Mouse (Mus musculus) MEL (cell line): ENCODE measurements around the gene Nrarp. TPM values are rescaled to one million over a fixed set of nuclear protein-coding genes. Genes with fewer than 3 reads are reported as not detected.

Experiments used
- DNase-seq: peaks from one replicate; pipeline ENCODE4 v3.0.0; 2011; ENCODE audit warnings: low read depth, low spot score
- H3K27ac ChIP-seq: 2 replicates; pipeline ENCODE4 v1.5.1; 2012; ENCODE audit warnings: low read depth, mild to moderate bottlenecking, control low read depth, low read length, moderate library complexity; ENCODE audit not compliant: control insufficient read depth
- H3K27me3 ChIP-seq, 2 experiments: fragments of 150-350 bp in 1 of 2; sonication (generic) in 1 of 2; 2 replicates each; pipeline ENCODE4 v1.6.1; 2012; ENCODE audit warnings: low read length in 2 of 2, mild to moderate bottlenecking in 2 of 2, improper control_type of control experiment in 1 of 2, moderate library complexity in 1 of 2; ENCODE audit not compliant: insufficient read depth in 2 of 2, control insufficient read depth in 1 of 2
- H3K36me3 ChIP-seq, 2 experiments: 2 replicates each; pipeline ENCODE4 v1.6.1; 2012 to 2014; ENCODE audit warnings: low read length in 2 of 2, improper control_type of control experiment in 1 of 2, inconsistent platforms in 1 of 2, mild to moderate bottlenecking in 1 of 2; ENCODE audit not compliant: insufficient read depth in 2 of 2, control insufficient read depth in 1 of 2
- H3K4me1 ChIP-seq, 2 experiments: fragments of 150-350 bp in 1 of 2; sonication (generic) in 1 of 2; 2 replicates each; pipeline ENCODE4 v1.6.1; 2012; ENCODE audit warnings: low read length in 2 of 2, improper control_type of control experiment in 1 of 2, mild to moderate bottlenecking in 1 of 2; ENCODE audit not compliant: insufficient read depth in 2 of 2, control insufficient read depth in 1 of 2
- H3K4me3 ChIP-seq, 2 experiments: fragments of 150-350 bp in 1 of 2; sonication (generic) in 1 of 2; 2 replicates each; pipeline ENCODE4 v1.5.1; 2012; ENCODE audit warnings: low read depth in 2 of 2, low read length in 2 of 2, mild to moderate bottlenecking in 2 of 2, moderate library complexity in 2 of 2, control low read depth in 1 of 2, improper control_type of control experiment in 1 of 2; ENCODE audit not compliant: control insufficient read depth in 1 of 2, insufficient read depth in 1 of 2
- H3K79me2 ChIP-seq: 2 replicates; pipeline ENCODE4 v1.6.1; 2012; ENCODE audit warnings: mild to moderate bottlenecking, low read length, moderate library complexity; ENCODE audit not compliant: control insufficient read depth, poor library complexity, insufficient read depth
- H3K9ac ChIP-seq: 2 replicates; pipeline ENCODE4 v1.6.1; 2012; ENCODE audit warnings: low read depth, mild to moderate bottlenecking, control low read depth, low read length, moderate library complexity; ENCODE audit not compliant: control insufficient read depth, poor library complexity, severe bottlenecking
- H3K9me3 ChIP-seq: fragments of 150-350 bp; sonication (generic); replicated peaks from 2 replicates; pipeline ENCODE4 v1.6.1; 2012; ENCODE audit warnings: mild to moderate bottlenecking, low read length, improper control_type of control experiment, moderate library complexity; ENCODE audit not compliant: insufficient read depth
- BHLHE40 ChIP-seq: IDR thresholded peaks from 2 replicates; pipeline ENCODE4 v1.6.1; 2012; ENCODE audit warnings: low read depth, mild to moderate bottlenecking, inconsistent platforms, low read length, improper control_type of control experiment, borderline replicate concordance
- CHD2 ChIP-seq: IDR thresholded peaks from 2 replicates; pipeline ENCODE4 v1.6.1; 2011; ENCODE audit warnings: low read length, improper control_type of control experiment
- E2F4 ChIP-seq: IDR thresholded peaks from 2 replicates; pipeline ENCODE4 v1.6.1; 2011; ENCODE audit warnings: low read depth, low read length, improper control_type of control experiment, borderline replicate concordance
- EP300 ChIP-seq, 2 experiments: IDR thresholded peaks; 2 replicates each; pipeline ENCODE4 v1.6.1; 2011; ENCODE audit warnings: improper control_type of control experiment in 2 of 2, low read length in 2 of 2, low read depth in 1 of 2, mild to moderate bottlenecking in 1 of 2
- GABPA ChIP-seq: IDR thresholded peaks from 2 replicates; pipeline ENCODE4 v1.6.1; 2012; ENCODE audit warnings: low read depth, mild to moderate bottlenecking, inconsistent platforms, low read length, improper control_type of control experiment, moderate library complexity
- JUND ChIP-seq: IDR thresholded peaks from 2 replicates; pipeline ENCODE4 v1.6.1; 2011; ENCODE audit warnings: low read depth, mild to moderate bottlenecking, improper control_type of control experiment, low read length
- MXI1 ChIP-seq: IDR thresholded peaks from 2 replicates; pipeline ENCODE4 v1.6.1; 2011; ENCODE audit warnings: mild to moderate bottlenecking, low read depth, low read length, improper control_type of control experiment
- MYB ChIP-seq: IDR thresholded peaks from 2 replicates; pipeline ENCODE4 v1.6.1; 2011; ENCODE audit warnings: mild to moderate bottlenecking, low read depth, low read length, improper control_type of control experiment
- NRF1 ChIP-seq: IDR thresholded peaks from 2 replicates; pipeline ENCODE4 v1.6.1; 2014; ENCODE audit warnings: low read depth, mild to moderate bottlenecking, inconsistent platforms, low read length, improper control_type of control experiment, moderate library complexity; ENCODE audit not compliant: poor library complexity, insufficient read depth, severe bottlenecking
- RAD21 ChIP-seq: IDR thresholded peaks from 2 replicates; pipeline ENCODE4 v1.6.1; 2011; ENCODE audit warnings: mild to moderate bottlenecking, low read depth, low read length, improper control_type of control experiment
- RCOR1 ChIP-seq: IDR thresholded peaks from 2 replicates; pipeline ENCODE4 v1.6.1; 2012; ENCODE audit warnings: low read depth, mild to moderate bottlenecking, inconsistent platforms, low read length, improper control_type of control experiment
- SIN3A ChIP-seq: IDR thresholded peaks from 2 replicates; pipeline ENCODE4 v1.6.1; 2012; ENCODE audit warnings: low read length, improper control_type of control experiment, inconsistent platforms
- TAL1 ChIP-seq: IDR thresholded peaks from 2 replicates; pipeline ENCODE4 v1.6.1; 2012; ENCODE audit warnings: mild to moderate bottlenecking, inconsistent platforms, low read length, moderate library complexity, mixed read lengths
- TBP ChIP-seq: IDR thresholded peaks from 2 replicates; pipeline ENCODE4 v1.8.0; 2011; ENCODE audit warnings: low read depth, low read length, improper control_type of control experiment
- UBTF ChIP-seq: IDR thresholded peaks from 2 replicates; pipeline ENCODE4 v1.6.1; 2012; ENCODE audit warnings: low read depth, mild to moderate bottlenecking, inconsistent platforms, low read length, improper control_type of control experiment, moderate library complexity, borderline replicate concordance; ENCODE audit not compliant: insufficient read depth
- USF1 ChIP-seq: IDR thresholded peaks from 2 replicates; pipeline ENCODE4 v1.6.1; 2014; ENCODE audit warnings: low read depth, mild to moderate bottlenecking, inconsistent platforms, low read length, improper control_type of control experiment, moderate library complexity
- ZC3H11A ChIP-seq: IDR thresholded peaks from 2 replicates; pipeline ENCODE4 v1.6.1; 2012; ENCODE audit warnings: low read depth, mild to moderate bottlenecking, inconsistent platforms, low read length, improper control_type of control experiment
- ZKSCAN1 ChIP-seq: IDR thresholded peaks from 2 replicates; pipeline ENCODE4 v1.6.1; 2012; ENCODE audit warnings: low read depth, mild to moderate bottlenecking, inconsistent platforms, low read length, improper control_type of control experiment, moderate library complexity
- ZNF384 ChIP-seq: IDR thresholded peaks from 2 replicates; pipeline ENCODE4 v1.6.1; 2012; ENCODE audit warnings: low read depth, mild to moderate bottlenecking, inconsistent platforms, low read length, improper control_type of control experiment
- polyA plus RNA-seq, 2 experiments: library from polyadenylated mRNA; stranded (reverse) in 1 of 2; unstranded in 1 of 2; fragments of >175 nt in 1 of 2; fragments of >200 nt in 1 of 2; gene quantifications; 2 replicates each; pipeline versions ENCODE4 v1.2.1 to v1.2.4; 2012; ENCODE audit warnings: low replicate concordance in 2 of 2, low read depth in 1 of 2; ENCODE audit not compliant: insufficient read length in 2 of 2, insufficient read depth in 1 of 2, missing spikeins in 1 of 2
- total RNA-seq: library from RNA; depleted of rRNA; stranded (reverse); fragments of 300-350 nt; gene quantifications from 2 replicates; pipeline ENCODE4 v1.2.3, GENCODE M21; 2012

The Nrarp gene
- total and polyA plus RNA-seq, 3 experiments: 6.5 to 12.3 TPM; not detected in 1

DNA sequence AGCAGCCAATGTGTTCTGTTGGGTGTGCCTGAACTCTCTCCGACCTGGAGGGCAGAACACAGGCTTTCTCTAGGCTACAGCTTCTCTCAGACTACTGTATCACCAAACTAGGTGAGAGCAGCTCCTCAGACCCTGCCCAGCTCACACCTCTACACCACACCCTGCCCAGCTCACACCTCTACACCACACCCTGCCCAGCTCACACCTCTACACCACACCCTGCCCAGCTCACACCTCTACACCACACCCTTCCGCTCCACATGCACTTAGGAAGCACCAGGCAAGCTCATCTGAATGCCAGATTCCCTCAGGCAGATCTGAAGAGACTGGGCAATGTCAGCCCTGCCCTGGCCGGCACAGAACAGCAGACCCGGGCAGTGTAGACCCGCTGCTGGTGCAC lies 32.7 kb upstream of the Nrarp start:
- H3K4me1 ChIP-seq: peaks cover 5 to 6% of the 10 kb centered on the region in 2 experiments; a peak in 3 of 4 replicates
- H3K27me3 ChIP-seq: no peaks in the 10 kb centered on the region
- DNase-seq: no peak
- H3K9me3 ChIP-seq: no peaks in the 10 kb centered on the region
- no peak overlapping the region for H3K9ac ChIP-seq
- no peaks in the 10 kb centered on the region for H3K79me2 ChIP-seq
- no peak overlapping the region for H3K4me3 ChIP-seq
- TF ChIP-seq RCOR1 (no peak), NRF1 (no peak), ZC3H11A (no peak), TBP (no peak), E2F4 (no peak), MYB (no peak), TAL1 (no peak), RAD21 (no peak), USF1 (no peak), EP300 (IDR thresholded peaks at IDR 0.05; ENCODE audit: low read depth in 1 of 2, low read length in 2 of 2) (no peak), UBTF (no peak), JUND (no peak), ZNF384 (no peak)
- TF ChIP-seq, all 39 proteins: peak for 0
- Histone ChIP-seq H3K27ac (no peak overlapping the region), H3K36me3 (no peaks in the 10 kb centered on the region; a peak in 1 of 4 replicates)

DNA sequence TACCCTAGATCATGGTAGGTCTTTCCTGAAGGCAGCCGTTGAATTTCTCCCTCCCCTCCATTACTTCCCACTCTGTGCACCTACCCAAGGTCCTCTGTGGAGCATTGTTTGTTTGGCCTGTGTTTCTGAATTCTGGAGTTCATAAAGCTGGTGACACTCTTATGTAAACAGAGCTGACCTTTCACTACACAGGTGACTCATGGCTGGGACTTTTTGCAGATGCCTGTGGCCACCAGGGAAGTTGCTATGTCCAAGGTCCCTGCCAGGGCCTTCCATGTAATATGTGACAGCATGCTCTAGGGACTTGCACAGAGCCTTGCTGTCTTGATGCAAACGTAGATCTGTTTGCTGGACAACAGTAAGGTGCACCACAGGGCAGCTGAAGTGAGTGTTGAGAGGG lies 30.9 kb upstream of the Nrarp start:
- peaks cover 5 to 6% of the 10 kb centered on the region in 2 experiments; a peak in 3 of 4 replicates for H3K4me1 ChIP-seq
- H3K27me3 ChIP-seq: no peaks in the 10 kb centered on the region
- DNase-seq: no peak
- TF ChIP-seq BHLHE40 (no peak), UBTF (no peak), SIN3A (no peak), ZKSCAN1 (no peak), GABPA (no peak), MXI1 (no peak), CHD2 (no peak)
- TF ChIP-seq, all 39 proteins: peak for 0
- H3K4me3 ChIP-seq: no peak overlapping the region
- no peaks in the 10 kb centered on the region; a peak in 1 of 4 replicates for H3K36me3 ChIP-seq
- H3K27ac ChIP-seq: no peak overlapping the region
- no peak overlapping the region for H3K9ac ChIP-seq
- H3K9me3 ChIP-seq: no peaks in the 10 kb centered on the region
- no peaks in the 10 kb centered on the region for H3K79me2 ChIP-seq
